Mouse (Mus musculus): Measurements from ENCODE around the gene Sh3bp1.

- TF ChIP-seq CTCF (IDR thresholded peaks at IDR 0.05 in 2 of 3, conservative IDR thresholded peaks at IDR 0.05 in 1 of 3; ENCODE audit: control insufficient read depth in 1 of 3, insufficient read depth in 1 of 3, low read depth in 2 of 3, low read length in 3 of 3, poor library complexity in 1 of 3, severe bottlenecking in 1 of 3) (no peak), POLR2A (IDR thresholded peaks at IDR 0.05; ENCODE audit: control insufficient read depth in 1 of 2, insufficient read depth in 1 of 2, low read depth in 1 of 2, low read length in 2 of 2, poor library complexity in 1 of 2) (peak; percentile 86 to 93), MAX (IDR thresholded peaks at IDR 0.05; ENCODE audit: low read length) (peak; percentile 95), UBTF (IDR thresholded peaks at IDR 0.05; ENCODE audit: borderline replicate concordance, insufficient read depth, low read depth, low read length) (no peak), POLR2AphosphoS5 (IDR thresholded peaks at IDR 0.05; ENCODE audit: borderline replicate concordance, low read depth, low read length) (no peak), ZC3H11A (IDR thresholded peaks at IDR 0.05; ENCODE audit: low read depth, low read length) (no peak), EP300 (IDR thresholded peaks at IDR 0.05; ENCODE audit: low read depth in 1 of 2, low read length in 2 of 2) (no peak), NRF1 (IDR thresholded peaks at IDR 0.05; ENCODE audit: insufficient read depth, low read depth, low read length, poor library complexity, severe bottlenecking) (peak; percentile 52)
Observed at GRCm38 (mm10) chr15:78913632-78914090, 14.1 kb downstream of the Sh3bp1 start, which contains the start of gene Pdxp.
